Mouse (Mus musculus) ES-Bruce4 (cell line): Measurements from ENCODE around the gene Vps53. TPM values are rescaled to one million over a fixed set of nuclear protein-coding genes. Genes with fewer than 3 reads are reported as not detected.

Experiments
- H3K27ac ChIP-seq: 2 replicates; pipeline ENCODE4 v1.5.1; 2012; ENCODE audit warnings: low read length, inconsistent platforms; ENCODE audit not compliant: insufficient read depth
- H3K27me3 ChIP-seq: 2 replicates; pipeline ENCODE4 v1.6.1; 2012; ENCODE audit warnings: mild to moderate bottlenecking, low read length, inconsistent platforms; ENCODE audit not compliant: control insufficient read depth, poor library complexity, insufficient read depth, severe bottlenecking
- H3K36me3 ChIP-seq: 2 replicates; pipeline ENCODE4 v1.6.1; 2012; ENCODE audit warnings: inconsistent platforms, mild to moderate bottlenecking, low read length, moderate library complexity; ENCODE audit not compliant: control insufficient read depth, poor library complexity, insufficient read depth, severe bottlenecking
- H3K4me1 ChIP-seq: one replicate; pipeline ENCODE4 v1.8.1; 2011; ENCODE audit warnings: low read length; ENCODE audit not compliant: control insufficient read depth, insufficient read depth
- H3K4me3 ChIP-seq: 2 replicates; pipeline ENCODE4 v1.5.1; 2011; ENCODE audit warnings: low read depth, mild to moderate bottlenecking, low read length
- H3K9ac ChIP-seq: 2 replicates; pipeline ENCODE4 v1.6.1; 2012; ENCODE audit warnings: low read depth, mild to moderate bottlenecking, inconsistent platforms; ENCODE audit not compliant: poor library complexity, severe bottlenecking
- H3K9me3 ChIP-seq: replicated peaks from 2 replicates; pipeline ENCODE4 v1.6.1; 2012; ENCODE audit warnings: mild to moderate bottlenecking, low read length, inconsistent platforms; ENCODE audit not compliant: control insufficient read depth, poor library complexity, insufficient read depth, severe bottlenecking
- CTCF ChIP-seq: IDR thresholded peaks from one replicate; pipeline ENCODE4 v1.8.1; 2011; ENCODE audit warnings: low read depth, low read length
- EP300 ChIP-seq: IDR thresholded peaks from 2 replicates; pipeline ENCODE4 v1.6.1; 2011; ENCODE audit warnings: low read depth, low read length; ENCODE audit not compliant: insufficient read depth
- POLR2A ChIP-seq: IDR thresholded peaks from one replicate; pipeline ENCODE4 v1.8.1; 2011; ENCODE audit warnings: low read length; ENCODE audit not compliant: insufficient read depth
- polyA plus RNA-seq: library from polyadenylated mRNA; stranded (reverse); fragments of >200 nt; gene quantifications from 2 replicates; pipeline ENCODE4 v1.2.4, GENCODE M21; 2011; ENCODE audit warnings: low read depth; ENCODE audit not compliant: missing spikeins, insufficient read depth, insufficient read length

Gene Vps53
- polyA plus RNA-seq, 1 experiment, result 24.3 TPM

DNA sequence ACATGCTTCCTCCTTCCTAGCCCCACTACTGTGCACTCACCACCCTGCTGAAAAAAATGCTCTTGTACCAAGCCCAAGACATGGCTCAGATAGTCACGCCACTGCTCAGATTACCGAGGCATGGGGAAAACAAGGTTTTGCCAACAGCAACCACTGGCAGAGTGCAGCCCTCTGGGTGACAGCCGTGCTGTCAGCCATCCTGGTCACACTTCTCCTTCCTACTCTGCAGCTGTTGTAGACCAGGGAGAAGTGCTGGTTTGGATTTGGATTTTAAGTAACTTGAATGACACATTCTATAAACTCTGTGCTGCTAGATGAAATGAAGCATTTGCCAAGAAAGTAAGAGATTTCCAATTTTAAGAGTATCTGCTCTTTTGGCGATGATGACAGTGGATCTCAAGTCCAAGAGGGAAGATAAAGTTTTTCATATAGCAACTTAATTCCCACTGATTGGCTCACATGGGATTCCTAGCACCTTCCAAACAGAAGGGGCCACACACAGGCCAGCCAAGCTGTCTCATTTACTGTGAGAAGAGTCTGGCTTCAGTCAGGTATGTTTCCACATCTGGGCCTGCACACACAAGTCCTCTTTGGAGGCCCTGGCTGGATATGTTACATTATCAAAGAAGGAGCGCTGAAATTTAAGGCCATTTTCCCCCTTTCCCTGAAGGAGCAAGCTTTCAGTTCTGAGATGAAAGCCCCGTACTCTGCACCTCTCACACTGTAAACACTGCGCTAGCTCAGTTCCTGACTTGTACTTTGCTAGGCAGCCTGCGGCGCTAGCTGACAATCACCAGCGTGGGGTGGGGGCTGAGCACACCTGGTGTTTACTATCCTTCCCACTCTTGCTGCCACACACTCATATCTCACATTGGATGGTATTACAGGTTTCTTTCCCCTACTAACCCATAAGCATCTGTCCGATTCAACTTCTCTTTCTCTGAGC, 72.6 kb downstream of the Vps53 start:
- H3K9me3 ChIP-seq, result no peaks in the 10 kb centered on the region
- TF ChIP-seq POLR2A (no peak), CTCF (no peak), EP300 (no peak)
- H3K4me3 ChIP-seq, result no peak overlapping the region
- H3K27ac ChIP-seq, result no peak overlapping the region
- H3K36me3 ChIP-seq, result no peaks in the 10 kb centered on the region
- no peaks in the 10 kb centered on the region for H3K27me3 ChIP-seq
- no peaks in the 10 kb centered on the region for H3K4me1 ChIP-seq
- H3K9ac ChIP-seq, result no peak overlapping the region

DNA sequence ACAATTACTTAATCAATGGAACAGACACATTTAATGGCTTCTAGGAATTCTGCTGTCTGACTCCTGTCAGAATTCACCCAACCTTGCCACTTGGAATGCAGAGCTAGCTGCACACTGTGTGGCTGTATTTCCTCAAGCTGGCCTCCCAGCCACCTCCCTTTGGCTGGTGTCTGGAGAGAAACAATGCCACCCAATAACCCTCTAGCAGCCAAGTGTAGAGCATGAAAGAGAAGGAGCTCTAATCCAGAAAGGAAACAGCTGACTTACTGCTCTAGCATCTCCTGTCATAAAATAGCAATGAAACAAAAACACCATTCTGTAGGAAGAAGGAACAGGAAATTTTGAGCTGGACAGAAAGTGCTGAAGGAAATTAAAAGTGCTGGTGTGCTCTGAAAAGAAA, 78.3 kb downstream of the Vps53 start:
- no peak overlapping the region for H3K4me3 ChIP-seq
- H3K36me3 ChIP-seq, result no peaks in the 10 kb centered on the region; the same call in 1 of the 2 replicates
- no peaks in the 10 kb centered on the region for H3K9me3 ChIP-seq
- H3K9ac ChIP-seq, result no peak overlapping the region
- no peaks in the 10 kb centered on the region for H3K4me1 ChIP-seq
- TF ChIP-seq CTCF (no peak), EP300 (no peak)
- H3K27ac ChIP-seq, result no peak overlapping the region
- H3K27me3 ChIP-seq, result no peaks in the 10 kb centered on the region

DNA sequence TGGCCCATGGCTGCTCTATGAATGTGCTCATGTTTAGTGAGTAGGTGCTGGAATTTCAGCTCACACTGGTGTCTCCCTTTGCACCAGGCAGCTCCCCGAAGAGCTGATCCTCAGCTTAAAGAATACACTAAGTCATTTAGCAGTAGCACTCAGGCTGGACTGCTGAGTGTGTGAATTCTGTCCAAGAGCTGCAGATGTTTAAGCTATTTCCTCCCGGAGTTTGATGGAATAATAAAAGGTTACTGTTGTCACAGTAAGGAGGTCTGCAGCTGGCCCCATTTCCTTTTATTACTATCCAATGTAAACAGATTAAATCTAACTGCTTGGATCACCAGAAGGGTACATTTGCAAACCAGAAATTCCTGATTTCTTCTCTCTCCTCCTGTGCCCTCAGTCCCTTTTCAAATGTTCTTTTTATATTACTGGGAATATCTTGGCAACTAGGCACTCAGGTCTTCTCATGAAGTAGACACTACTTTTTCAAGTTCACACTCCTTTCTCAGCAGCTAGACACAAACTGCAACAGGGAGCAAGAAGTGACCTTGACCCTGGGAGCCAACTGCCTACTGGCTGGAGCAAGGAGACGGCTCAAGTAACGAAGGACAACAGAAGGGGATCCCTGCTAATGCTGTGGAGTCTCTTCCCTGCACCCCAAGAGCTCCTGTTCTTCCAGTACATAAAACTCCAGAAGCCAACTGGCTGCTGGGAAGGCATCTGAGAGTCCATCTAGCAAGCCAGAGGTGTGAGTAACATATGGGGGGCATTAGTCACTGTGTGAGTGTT, 80.1 kb downstream of the Vps53 start:
- H3K36me3 ChIP-seq, result no peaks in the 10 kb centered on the region; the same call in 1 of the 2 replicates
- H3K9ac ChIP-seq, result no peak overlapping the region
- H3K9me3 ChIP-seq, result no peaks in the 10 kb centered on the region
- H3K4me1 ChIP-seq, result no peaks in the 10 kb centered on the region
- no peak for TF ChIP-seq EP300
- no peak for TF ChIP-seq CTCF
- TF ChIP-seq POLR2A, result no peak
- no peak overlapping the region for H3K4me3 ChIP-seq
- no peak overlapping the region for H3K27ac ChIP-seq
- no peaks in the 10 kb centered on the region for H3K27me3 ChIP-seq

DNA sequence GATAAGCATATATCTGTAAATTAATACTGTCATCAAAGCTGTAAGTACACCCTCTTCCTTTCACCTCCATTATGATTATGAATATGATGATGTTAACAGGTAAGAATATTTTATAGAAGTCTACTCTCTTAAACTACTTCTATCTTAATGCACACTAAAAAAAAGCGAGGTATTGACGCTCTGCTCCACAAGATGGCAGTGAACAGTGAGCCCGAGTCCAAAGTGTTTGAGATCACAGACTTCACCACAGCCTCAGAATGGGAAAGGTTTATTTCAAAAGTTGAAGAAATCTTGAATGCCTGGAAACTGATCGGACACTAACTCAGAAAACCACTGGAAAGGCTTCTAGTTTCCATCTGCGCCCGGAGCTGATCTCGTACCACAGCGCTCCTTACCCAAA, 85.8 kb downstream of the Vps53 start:
- no peak overlapping the region for H3K27ac ChIP-seq
- H3K4me1 ChIP-seq, result no peaks in the 10 kb centered on the region
- no peaks in the 10 kb centered on the region for H3K9me3 ChIP-seq
- H3K36me3 ChIP-seq, result no peaks in the 10 kb centered on the region
- H3K27me3 ChIP-seq, result no peaks in the 10 kb centered on the region
- no peak overlapping the region for H3K4me3 ChIP-seq
- H3K9ac ChIP-seq, result no peak overlapping the region
- TF ChIP-seq POLR2A (no peak), CTCF (no peak), EP300 (no peak)

DNA sequence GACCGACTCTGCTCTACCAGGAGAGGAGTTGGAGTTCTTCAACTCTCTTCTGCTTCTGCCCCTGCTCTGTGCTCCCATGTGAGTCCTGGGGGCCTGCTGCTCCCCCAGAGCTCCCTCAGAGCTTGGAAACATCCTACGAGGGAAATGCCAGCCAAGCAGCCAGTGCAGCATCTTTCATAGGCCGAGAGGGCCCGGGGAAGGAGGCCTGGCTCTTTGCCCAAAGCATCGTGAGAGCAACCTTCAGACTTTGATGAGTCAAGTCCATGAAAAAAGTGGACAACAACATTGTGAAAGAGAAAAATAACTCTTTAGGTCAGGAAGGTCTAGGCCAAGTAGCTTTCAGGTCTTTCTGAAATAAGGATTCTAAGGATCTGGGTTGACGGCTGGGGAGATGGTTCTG, 89.7 kb downstream of the Vps53 start:
- no peak for TF ChIP-seq EP300
- TF ChIP-seq CTCF, result no peak
- no peaks in the 10 kb centered on the region for H3K9me3 ChIP-seq

DNA sequence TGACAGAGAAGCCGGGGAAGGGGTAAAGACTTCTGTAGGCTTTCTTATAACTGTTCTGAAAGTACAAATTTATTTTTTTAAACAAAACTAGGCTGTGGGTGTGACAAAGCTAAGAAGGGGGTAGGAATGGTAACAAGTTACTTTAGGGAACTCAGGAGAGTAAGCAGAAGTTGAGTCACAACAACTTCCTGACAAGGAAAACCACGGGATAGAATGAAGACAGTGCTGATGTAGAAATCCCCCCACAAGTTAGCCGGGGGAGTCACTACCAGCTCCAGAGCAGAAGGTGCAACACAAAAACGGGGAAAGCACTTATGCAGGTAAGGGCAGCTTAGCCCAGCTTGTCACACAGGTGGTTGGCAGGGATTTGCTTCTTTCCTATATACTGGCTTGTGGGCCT, 90.9 kb downstream of the Vps53 start:
- Histone ChIP-seq H3K9ac (no peak overlapping the region), H3K27me3 (no peaks in the 10 kb centered on the region)
- no peak for TF ChIP-seq POLR2A
- TF ChIP-seq EP300, result no peak
- no peak for TF ChIP-seq CTCF

More for the DNA sequence above, 89.7 kb downstream of the Vps53 start:
- Histone ChIP-seq H3K27me3 (no peaks in the 10 kb centered on the region), H3K4me3 (no peak overlapping the region), H3K9ac (no peak overlapping the region), H3K4me1 (no peaks in the 10 kb centered on the region), H3K27ac (no peak overlapping the region), H3K36me3 (no peaks in the 10 kb centered on the region)

More for the DNA sequence above, 90.9 kb downstream of the Vps53 start:
- Histone ChIP-seq H3K36me3 (no peaks in the 10 kb centered on the region), H3K9me3 (no peaks in the 10 kb centered on the region), H3K4me3 (no peak overlapping the region), H3K4me1 (no peaks in the 10 kb centered on the region), H3K27ac (no peak overlapping the region)
